Mouse (Mus musculus) neural tube, embryonic 15.5 days (tissue): ENCODE results near the gene Edn2. TPM values are rescaled to one million over a fixed set of nuclear protein-coding genes. Genes with fewer than 3 reads are reported as not detected.

Experiments
- ATAC-seq: fragments of 200-750 bp; cut with Nextera tagmentation; 2 replicates; pipeline ENCODE4 v1.8.0; 2017; ENCODE audit warnings: mild to moderate bottlenecking, moderate TSS enrichment, moderate library complexity; ENCODE audit not compliant: low FRiP score
- H3K27ac ChIP-seq: fragments of 300-500 bp; sonication (generic); replicated peaks from 2 replicates; pipeline ENCODE4 v1.5.1; 2015; ENCODE audit warnings: mild to moderate bottlenecking, inconsistent platforms
- H3K27me3 ChIP-seq: fragments of 300-500 bp; sonication (generic); replicated peaks from 2 replicates; pipeline ENCODE4 v1.6.1; 2015; ENCODE audit warnings: inconsistent platforms
- H3K36me3 ChIP-seq: fragments of 300-500 bp; sonication (generic); 2 replicates; pipeline ENCODE4 v1.6.1; 2015; ENCODE audit warnings: inconsistent platforms
- H3K4me1 ChIP-seq: fragments of 300-500 bp; sonication (generic); 2 replicates; pipeline ENCODE4 v1.6.1; 2015; ENCODE audit warnings: inconsistent platforms
- H3K4me2 ChIP-seq: fragments of 300-500 bp; sonication (generic); 2 replicates; pipeline ENCODE4 v1.6.1; 2015; ENCODE audit warnings: inconsistent platforms, mild to moderate bottlenecking, moderate library complexity
- H3K4me3 ChIP-seq: fragments of 300-500 bp; sonication (generic); replicated peaks from 2 replicates; pipeline ENCODE4 v1.5.1; 2015; ENCODE audit warnings: mild to moderate bottlenecking, inconsistent platforms
- H3K9ac ChIP-seq: fragments of 300-500 bp; sonication (generic); replicated peaks from 2 replicates; pipeline ENCODE4 v1.6.1; 2015; ENCODE audit warnings: mild to moderate bottlenecking, inconsistent platforms
- H3K9me3 ChIP-seq: fragments of 300-500 bp; sonication (generic); replicated peaks from 2 replicates; pipeline ENCODE4 v1.6.1; 2016; ENCODE audit warnings: inconsistent platforms
- WGBS: fragments of 180-500 bp; shearing (Covaris S2); methylation state at CpG from one replicate; pipeline ENCODE4 v1.1.7; 2015; ENCODE audit warnings: mixed read lengths; 5-methylcytosine and 5-hydroxymethylcytosine counted together
- polyA plus RNA-seq: library from polyadenylated mRNA; unstranded; fragments of >200 nt; fragmentation: Nextera tagmentation; extraction: Ambion mirVana; gene quantifications from 2 replicates; pipeline ENCODE4 v1.2.1, GENCODE M21; 2015

Edn2 gene
- polyA plus RNA-seq, 1 experiment from 2014 or later = 0.14 TPM

- no peak overlapping the region for H3K4me3 ChIP-seq
- WGBS = 55% methylated on average over 6 of the region's 6 CpGs
These were observed 51.1 kb downstream of the Edn2 start for GRCm38 (mm10) chr4:120212080-120212479.

GRCm38 (mm10) chr4:120212812-120213211, 51.8 kb downstream of the Edn2 start:
- Histone ChIP-seq H3K27ac (no peak overlapping the region), H3K4me2 (no peak overlapping the region), H3K9ac (no peak overlapping the region), H3K27me3 (no peaks in the 10 kb centered on the region), H3K9me3 (no peaks in the 10 kb centered on the region), H3K4me1 (0 out of 2 replicates have a peak, but pooled peaks cover 5% of the 10 kb centered on the region), H3K36me3 (no peaks in the 10 kb centered on the region), H3K4me3 (no peak overlapping the region)
- WGBS = 26% methylated on average over 3 of the region's 3 CpGs
- no peak for ATAC-seq

More at GRCm38 (mm10) chr4:120212080-120212479, 51.1 kb downstream of the Edn2 start:
- Histone ChIP-seq H3K9ac (no peak overlapping the region), H3K4me1 (0 out of 2 replicates have a peak, but pooled peaks cover 5% of the 10 kb centered on the region), H3K27ac (no peak overlapping the region), H3K36me3 (no peaks in the 10 kb centered on the region), H3K4me2 (no peak overlapping the region), H3K27me3 (no peaks in the 10 kb centered on the region), H3K9me3 (no peaks in the 10 kb centered on the region)
- no peak for ATAC-seq

- H3K4me2 ChIP-seq = no peak overlapping the region
- WGBS = 31% methylated on average over 10 of the region's 10 CpGs
- no peaks in the 10 kb centered on the region for H3K9me3 ChIP-seq
These were observed 55.0 kb downstream of the Edn2 start for GRCm38 (mm10) chr4:120215915-120216591.

GRCm38 (mm10) chr4:120216883-120217282, 55.9 kb downstream of the Edn2 start:
- no peak for ATAC-seq
- no peak overlapping the region for H3K4me3 ChIP-seq
- H3K27ac ChIP-seq = no peak overlapping the region
- H3K4me2 ChIP-seq = no peak overlapping the region
- H3K27me3 ChIP-seq = no peaks in the 10 kb centered on the region
- no peaks in the 10 kb centered on the region for H3K36me3 ChIP-seq
- H3K9ac ChIP-seq = no peak overlapping the region
- peaks cover 13% of the 10 kb centered on the region for H3K4me1 ChIP-seq
- no peaks in the 10 kb centered on the region for H3K9me3 ChIP-seq

More at GRCm38 (mm10) chr4:120215915-120216591, 55.0 kb downstream of the Edn2 start:
- Histone ChIP-seq H3K36me3 (no peaks in the 10 kb centered on the region), H3K27me3 (no peaks in the 10 kb centered on the region), H3K4me1 (peaks cover 7% of the 10 kb centered on the region), H3K27ac (no peak overlapping the region), H3K4me3 (no peak overlapping the region), H3K9ac (no peak overlapping the region)
- peak; percentile 16; the same call in 1 of the 2 replicates for ATAC-seq

Other genes starting within 250 kb of the Edn2 start
- not detected in 2 replicates for gene AL607142.1, start 96.2 kb upstream of the Edn2 start, polyA plus RNA-seq
- 0.63 and 1.0 TPM in 2 replicates for gene Foxo6, start 126.1 kb downstream of the Edn2 start, polyA plus RNA-seq
- gene Scmh1, start 244.1 kb downstream of the Edn2 start, polyA plus RNA-seq = 77.5 and 80.4 TPM in 2 replicates